Mouse (Mus musculus): ENCODE measurements around the gene 9030612E09Rik. TPM values are rescaled to one million over a fixed set of nuclear protein-coding genes. Genes with fewer than 3 reads are reported as not detected.

Gene 9030612E09Rik
- polyA plus RNA-seq, 1 experiment, result 0.15 TPM

DNA sequence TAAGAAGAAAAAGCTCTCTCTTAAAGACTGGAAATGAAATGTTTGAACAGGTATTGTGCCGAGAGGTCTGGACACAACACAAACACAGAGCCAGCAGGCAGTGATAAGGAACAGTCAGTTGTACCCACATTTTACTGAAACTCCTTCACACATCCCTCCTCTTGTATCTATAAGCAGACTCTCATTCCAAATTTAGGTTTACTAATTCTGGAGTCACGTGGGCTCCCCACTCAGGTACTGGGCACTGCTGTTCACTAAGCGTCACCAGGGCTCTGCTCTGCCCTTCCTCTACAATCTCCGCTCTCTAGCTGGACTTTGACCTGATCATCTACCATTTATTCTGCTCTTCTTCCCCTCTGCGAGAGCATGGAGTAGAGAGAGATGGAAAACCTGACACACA, 15.6 kb upstream of the 9030612E09Rik start:
- no peak for TF ChIP-seq POLR2A (IDR thresholded peaks at IDR 0.05; ENCODE audit: low read depth, low read length)
- TF ChIP-seq CTCF (IDR thresholded peaks at IDR 0.05; ENCODE audit: extremely low read depth, insufficient read length, insufficient replicate concordance, low read depth, low read length), result no peak
- no peak overlapping the region for H3K4me3 ChIP-seq (ENCODE audit: low read depth, low read length)
- no peaks in the 10 kb centered on the region for H3K27me3 ChIP-seq (ENCODE audit: control insufficient read depth, insufficient read depth, low read length)
- WGBS, result 38% methylated on average over 5 of the region's 5 CpGs
- H3K27ac ChIP-seq (ENCODE audit: insufficient read depth, low read depth, low read length), result no peak overlapping the region
- H3K4me1 ChIP-seq (ENCODE audit: control insufficient read depth, insufficient read depth, insufficient read length, low read length), result no peaks in the 10 kb centered on the region
- no peaks in the 10 kb centered on the region for H3K36me3 ChIP-seq (ENCODE audit: control insufficient read depth, insufficient read depth, low read length)

DNA sequence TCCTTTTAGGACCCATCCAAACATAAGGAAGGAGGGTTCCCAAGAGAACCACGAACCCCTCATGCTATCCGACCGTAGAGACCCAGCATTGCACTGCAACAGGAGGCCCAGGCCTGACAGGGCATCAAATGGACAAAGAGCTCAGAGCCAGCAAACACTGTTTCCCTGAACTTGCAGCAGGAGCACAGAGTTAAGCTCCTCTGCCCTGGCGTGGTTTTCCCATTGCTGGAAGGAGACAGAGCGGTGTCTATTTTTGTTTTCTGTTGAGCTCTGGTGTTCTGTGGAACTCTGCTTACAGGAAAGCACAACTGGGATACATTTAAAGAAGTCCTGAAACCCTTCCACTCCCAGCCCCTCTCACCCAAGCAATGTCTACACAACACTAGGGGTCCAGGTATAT, 15.2 kb upstream of the 9030612E09Rik start:
- no peaks in the 10 kb centered on the region for H3K27me3 ChIP-seq (ENCODE audit: control insufficient read depth, insufficient read depth, low read length)
- no peaks in the 10 kb centered on the region for H3K36me3 ChIP-seq (ENCODE audit: control insufficient read depth, insufficient read depth, low read length)
- WGBS, result 83% methylated on average over 5 of the region's 5 CpGs
- no peaks in the 10 kb centered on the region for H3K4me1 ChIP-seq (ENCODE audit: control insufficient read depth, insufficient read depth, insufficient read length, low read length)
- no peak overlapping the region for H3K4me3 ChIP-seq (ENCODE audit: low read depth, low read length)
- no peak for TF ChIP-seq POLR2A (IDR thresholded peaks at IDR 0.05; ENCODE audit: low read depth, low read length)
- no peak for TF ChIP-seq CTCF (IDR thresholded peaks at IDR 0.05; ENCODE audit: extremely low read depth, insufficient read length, insufficient replicate concordance, low read depth, low read length)
- H3K27ac ChIP-seq (ENCODE audit: insufficient read depth, low read depth, low read length), result no peak overlapping the region

DNA sequence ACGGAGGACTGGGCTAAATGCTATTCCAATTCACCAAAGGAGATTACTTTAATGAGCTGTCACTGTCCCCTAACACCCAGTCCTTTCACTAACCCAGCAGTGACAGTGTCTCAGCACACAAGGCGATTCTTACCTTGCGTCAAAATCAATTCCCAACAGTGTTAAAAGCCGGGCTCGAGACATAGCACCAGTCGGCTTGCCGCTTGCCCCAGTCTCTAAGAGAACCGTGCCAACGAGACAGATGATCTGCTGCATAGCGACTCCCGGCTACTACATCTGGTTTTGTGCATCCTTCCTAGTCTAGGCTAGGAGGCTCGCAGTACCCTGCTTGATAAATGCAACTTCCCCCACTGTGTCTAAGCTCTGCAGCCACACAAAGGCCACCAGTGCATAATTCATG, 12.2 kb upstream of the 9030612E09Rik start:
- Histone ChIP-seq H3K36me3 (ENCODE audit: control insufficient read depth, insufficient read depth, low read length) (no peaks in the 10 kb centered on the region), H3K27ac (ENCODE audit: insufficient read depth, low read depth, low read length) (no peak overlapping the region), H3K4me3 (ENCODE audit: low read depth, low read length) (no peak overlapping the region), H3K4me1 (ENCODE audit: control insufficient read depth, insufficient read depth, insufficient read length, low read length) (no peaks in the 10 kb centered on the region), H3K27me3 (ENCODE audit: control insufficient read depth, insufficient read depth, low read length) (peaks cover 3% of the 10 kb centered on the region; the same call in 1 of the 2 replicates)
- TF ChIP-seq CTCF (IDR thresholded peaks at IDR 0.05; ENCODE audit: extremely low read depth, insufficient read length, insufficient replicate concordance, low read depth, low read length), result no peak
- no peak for TF ChIP-seq POLR2A (IDR thresholded peaks at IDR 0.05; ENCODE audit: low read depth, low read length)
- 91% methylated on average over 12 of the region's 12 CpGs for WGBS

DNA sequence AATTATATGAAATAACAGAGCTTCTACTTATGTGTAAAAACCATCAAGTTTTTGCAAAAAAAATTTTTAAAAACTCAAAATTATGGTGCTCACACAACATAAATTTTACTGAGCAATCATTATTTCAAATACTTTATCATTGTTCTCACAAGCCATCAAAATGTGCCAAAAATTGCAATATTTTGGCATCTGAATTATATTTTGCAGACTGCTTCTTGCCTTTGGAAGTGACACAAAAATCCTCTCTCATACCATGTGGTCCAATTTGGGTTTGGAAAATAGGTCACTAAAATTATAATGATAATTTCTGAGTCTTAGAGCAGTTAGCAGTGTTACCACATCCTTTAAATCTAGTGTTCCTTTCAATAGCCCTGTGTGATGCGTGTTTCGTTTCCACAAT, 10.1 kb upstream of the 9030612E09Rik start:
- no peak overlapping the region for H3K27ac ChIP-seq (ENCODE audit: insufficient read depth, low read depth, low read length)
- no peaks in the 10 kb centered on the region for H3K36me3 ChIP-seq (ENCODE audit: control insufficient read depth, insufficient read depth, low read length)
- WGBS, result 91% methylated on average over 2 of the region's 2 CpGs
- H3K4me3 ChIP-seq (ENCODE audit: low read depth, low read length), result no peak overlapping the region
- TF ChIP-seq POLR2A (IDR thresholded peaks at IDR 0.05; ENCODE audit: low read depth, low read length) (no peak), CTCF (IDR thresholded peaks at IDR 0.05; ENCODE audit: extremely low read depth, insufficient read length, insufficient replicate concordance, low read depth, low read length) (no peak)
- H3K4me1 ChIP-seq (ENCODE audit: control insufficient read depth, insufficient read depth, insufficient read length, low read length), result no peaks in the 10 kb centered on the region
- peaks cover 3% of the 10 kb centered on the region; the same call in 1 of the 2 replicates for H3K27me3 ChIP-seq (ENCODE audit: control insufficient read depth, insufficient read depth, low read length)

DNA sequence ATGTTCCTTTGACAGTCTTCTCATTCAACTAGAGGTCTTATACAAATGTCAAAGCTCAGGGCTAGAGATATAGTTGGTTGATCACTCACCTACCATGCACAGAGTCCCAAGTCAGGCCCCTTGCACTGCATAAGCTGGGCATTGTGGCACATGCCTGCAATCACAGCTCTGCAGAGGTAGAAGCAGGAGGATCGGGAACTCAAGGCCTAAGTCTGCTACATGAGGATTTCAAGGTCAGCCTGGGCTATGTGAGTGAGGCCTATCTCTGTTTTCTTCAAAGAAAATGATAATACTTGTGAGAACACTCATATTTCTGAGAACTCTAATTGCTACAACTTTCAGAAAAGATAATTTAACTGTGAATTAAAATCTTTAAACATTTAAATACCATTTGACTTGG, 8.4 kb upstream of the 9030612E09Rik start:
- H3K36me3 ChIP-seq (ENCODE audit: control insufficient read depth, insufficient read depth, low read length), result no peaks in the 10 kb centered on the region
- peaks cover 8% of the 10 kb centered on the region; the same call in 1 of the 2 replicates for H3K27me3 ChIP-seq (ENCODE audit: control insufficient read depth, insufficient read depth, low read length)
- no peaks in the 10 kb centered on the region for H3K4me1 ChIP-seq (ENCODE audit: control insufficient read depth, insufficient read depth, insufficient read length, low read length)
- H3K27ac ChIP-seq (ENCODE audit: insufficient read depth, low read depth, low read length), result no peak overlapping the region
- 82% methylated on average over 1 of the region's 1 CpGs for WGBS
- TF ChIP-seq POLR2A (IDR thresholded peaks at IDR 0.05; ENCODE audit: low read depth, low read length) (no peak), CTCF (IDR thresholded peaks at IDR 0.05; ENCODE audit: extremely low read depth, insufficient read length, insufficient replicate concordance, low read depth, low read length) (no peak)
- H3K4me3 ChIP-seq (ENCODE audit: low read depth, low read length), result no peak overlapping the region

DNA sequence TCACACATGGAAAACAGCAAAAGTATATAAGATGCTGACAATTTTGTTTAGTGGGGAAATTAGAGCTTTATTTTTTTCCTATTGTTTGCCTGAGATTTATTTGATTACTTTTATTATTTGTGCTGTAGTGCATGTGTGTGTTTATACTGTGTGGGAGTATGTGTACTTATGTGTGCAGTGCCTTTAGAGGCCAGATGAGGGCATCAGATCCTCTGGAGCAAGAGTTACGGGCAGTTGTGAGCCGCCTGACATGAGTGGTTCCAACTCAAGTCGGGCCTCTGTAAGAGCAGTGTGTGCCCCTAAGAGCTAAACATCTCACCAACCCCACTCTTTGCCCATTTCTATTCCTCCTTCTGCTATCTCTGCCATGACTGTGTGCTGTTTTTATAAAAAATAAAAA, 7.7 kb upstream of the 9030612E09Rik start:
- no peaks in the 10 kb centered on the region for H3K36me3 ChIP-seq (ENCODE audit: control insufficient read depth, insufficient read depth, low read length)
- H3K27ac ChIP-seq (ENCODE audit: insufficient read depth, low read depth, low read length), result no peak overlapping the region
- WGBS, result 97% methylated on average over 3 of the region's 3 CpGs
- H3K4me1 ChIP-seq (ENCODE audit: control insufficient read depth, insufficient read depth, insufficient read length, low read length), result no peaks in the 10 kb centered on the region
- TF ChIP-seq POLR2A (IDR thresholded peaks at IDR 0.05; ENCODE audit: low read depth, low read length) (no peak), CTCF (IDR thresholded peaks at IDR 0.05; ENCODE audit: extremely low read depth, insufficient read length, insufficient replicate concordance, low read depth, low read length) (no peak)
- H3K4me3 ChIP-seq (ENCODE audit: low read depth, low read length), result no peak overlapping the region
- peaks cover 11% of the 10 kb centered on the region for H3K27me3 ChIP-seq (ENCODE audit: control insufficient read depth, insufficient read depth, low read length)

DNA sequence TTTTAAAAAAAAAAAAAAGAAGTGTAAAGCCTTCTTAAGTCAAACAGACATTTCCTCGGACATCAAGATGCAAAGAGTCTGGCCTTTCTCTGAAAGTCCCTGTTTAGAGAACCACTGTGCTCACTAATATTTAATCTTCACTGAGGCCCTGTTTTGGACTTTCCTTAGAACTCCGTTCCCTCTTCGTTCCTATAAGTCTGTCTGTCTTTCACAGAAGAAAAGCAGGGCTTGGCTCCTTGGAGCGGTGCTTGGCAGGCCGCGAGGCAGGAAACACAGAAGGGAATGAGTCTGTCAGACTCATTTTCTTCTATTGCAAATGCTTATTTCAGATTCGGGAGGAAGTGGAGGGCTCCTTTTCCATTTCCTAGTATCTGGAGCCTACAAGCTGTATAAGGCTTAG, 5.7 kb upstream of the 9030612E09Rik start:
- Histone ChIP-seq H3K4me1 (ENCODE audit: control insufficient read depth, insufficient read depth, insufficient read length, low read length) (no peaks in the 10 kb centered on the region), H3K27ac (ENCODE audit: insufficient read depth, low read depth, low read length) (no peak overlapping the region), H3K36me3 (ENCODE audit: control insufficient read depth, insufficient read depth, low read length) (no peaks in the 10 kb centered on the region), H3K4me3 (ENCODE audit: low read depth, low read length) (no peak overlapping the region), H3K27me3 (ENCODE audit: control insufficient read depth, insufficient read depth, low read length) (peaks cover 30% of the 10 kb centered on the region)
- TF ChIP-seq POLR2A (IDR thresholded peaks at IDR 0.05; ENCODE audit: low read depth, low read length) (no peak), CTCF (IDR thresholded peaks at IDR 0.05; ENCODE audit: extremely low read depth, insufficient read length, insufficient replicate concordance, low read depth, low read length) (no peak)
- WGBS, result 83% methylated on average over 7 of the region's 7 CpGs

DNA sequence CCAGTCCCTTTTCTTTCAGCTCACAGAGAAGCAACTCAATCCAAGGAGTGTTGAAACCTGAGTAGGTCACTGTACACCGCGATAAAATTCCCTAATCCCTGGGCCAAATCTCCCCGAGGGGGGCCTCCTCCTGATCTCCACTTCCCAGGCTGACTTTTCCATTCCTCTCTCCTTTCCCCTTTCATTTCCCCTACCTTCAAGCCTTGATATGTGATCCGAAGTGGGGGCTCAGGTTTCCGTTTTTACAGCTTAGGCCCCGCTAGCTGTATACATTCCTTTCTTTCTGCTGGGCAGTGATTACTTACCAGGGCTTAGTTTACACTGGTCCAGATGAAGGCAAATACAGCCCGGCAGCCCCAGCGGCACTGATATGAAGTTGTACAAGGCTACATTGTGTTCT, 3.4 kb upstream of the 9030612E09Rik start:
- Histone ChIP-seq H3K27ac (ENCODE audit: insufficient read depth, low read depth, low read length) (no peak overlapping the region), H3K4me3 (ENCODE audit: low read depth, low read length) (no peak overlapping the region), H3K4me1 (ENCODE audit: control insufficient read depth, insufficient read depth, insufficient read length, low read length) (peaks cover 4% of the 10 kb centered on the region), H3K36me3 (ENCODE audit: control insufficient read depth, insufficient read depth, low read length) (no peaks in the 10 kb centered on the region), H3K27me3 (ENCODE audit: control insufficient read depth, insufficient read depth, low read length) (peaks cover 51% of the 10 kb centered on the region)
- 15% methylated on average over 8 of the region's 8 CpGs for WGBS
- TF ChIP-seq POLR2A (IDR thresholded peaks at IDR 0.05; ENCODE audit: low read depth, low read length) (no peak), CTCF (IDR thresholded peaks at IDR 0.05; ENCODE audit: extremely low read depth, insufficient read length, insufficient replicate concordance, low read depth, low read length) (no peak)

Measured in small intestine, adult 2 months (tissue).